Mouse (Mus musculus): Measurements from ENCODE around the gene Gnao1. TPM values are rescaled to one million over a fixed set of nuclear protein-coding genes. Genes with fewer than 3 reads are reported as not detected.

Gene Gnao1
- polyA plus RNA-seq, 1 experiment from 2014 or later: 7.2 TPM

DNA sequence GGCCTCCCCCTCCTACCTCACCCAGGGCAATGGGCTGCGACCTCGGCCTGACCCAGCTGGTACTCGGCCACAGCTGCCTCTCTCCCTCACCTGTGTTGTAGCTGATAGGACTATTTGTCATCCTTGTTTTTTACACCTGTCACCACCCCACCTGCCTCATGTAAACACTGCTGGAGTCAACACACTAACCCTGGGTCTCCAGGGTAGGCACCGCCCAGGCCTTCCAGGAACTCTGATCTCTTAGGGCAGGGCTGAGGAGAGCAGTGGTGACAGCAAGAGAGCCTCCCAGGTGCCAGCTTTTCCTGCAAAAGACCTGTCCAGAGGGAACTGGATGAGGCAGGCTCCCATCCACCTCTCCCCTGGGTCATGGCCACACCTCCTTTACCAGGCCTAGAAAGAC, 119.5 kb downstream of the Gnao1 start:
- Histone ChIP-seq H3K4me1 (replicated peaks; ENCODE audit: control insufficient read depth, insufficient read depth) (no peaks in the 10 kb centered on the region), H3K4me2 (replicated peaks; ENCODE audit: low read depth) (no peak overlapping the region), H3K9ac (ENCODE audit: low read length) (no peak overlapping the region), H3K36me3 (ENCODE audit: control insufficient read depth, insufficient read depth, low read length) (no peaks in the 10 kb centered on the region), H3K4me3 (ENCODE audit: low read depth, low read length) (no peak overlapping the region), H3K27me3 (ENCODE audit: control insufficient read depth, insufficient read depth, low read length) (no peaks in the 10 kb centered on the region), H3K27ac (replicated peaks) (peak overlapping the region; percentile 30; the same call in 1 of the 2 replicates), H3K9me3 (ENCODE audit: control insufficient read depth, low read length) (no peaks in the 10 kb centered on the region)
- 56% methylated on average over 4 of the region's 4 CpGs for WGBS
- peak; percentile 95 for ATAC-seq (ENCODE audit: low FRiP score, low TSS enrichment)
- DNase-seq (ENCODE audit: low spot score): peak; percentile 71
- TF ChIP-seq CTCF (IDR thresholded peaks at IDR 0.05; ENCODE audit: low read depth) (no peak), EP300 (optimal IDR thresholded peaks at IDR 0.05) (no peak)

DNA sequence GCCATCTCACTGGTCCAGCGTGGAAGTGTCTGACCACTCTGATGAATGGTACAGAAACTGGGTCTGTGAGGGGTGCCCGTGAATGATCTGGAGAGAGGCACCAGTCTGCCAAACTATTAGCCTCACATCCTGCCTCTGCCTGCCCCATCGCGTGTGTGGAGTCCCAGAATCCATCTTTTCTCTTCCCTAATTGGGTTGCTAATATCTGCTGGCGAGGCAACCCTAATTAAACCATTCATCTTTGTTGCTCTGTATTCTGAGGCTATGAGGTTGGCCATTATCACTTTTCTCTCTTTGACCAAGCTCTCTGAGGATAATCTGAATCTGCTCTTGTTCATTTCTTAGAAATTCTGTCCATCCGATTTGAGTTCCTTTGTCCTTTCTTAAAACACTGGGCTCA, 121.6 kb downstream of the Gnao1 start:
- no peak overlapping the region for H3K9ac ChIP-seq (ENCODE audit: low read length)
- DNase-seq (ENCODE audit: low spot score) (no peak), ATAC-seq (ENCODE audit: low FRiP score, low TSS enrichment) (no peak)
- H3K27me3 ChIP-seq (ENCODE audit: control insufficient read depth, insufficient read depth, low read length): no peaks in the 10 kb centered on the region
- H3K36me3 ChIP-seq (ENCODE audit: control insufficient read depth, insufficient read depth, low read length): no peaks in the 10 kb centered on the region
- 90% methylated on average over 6 of the region's 6 CpGs for WGBS
- no peak overlapping the region for H3K4me3 ChIP-seq (ENCODE audit: low read depth, low read length)
- H3K4me1 ChIP-seq (replicated peaks; ENCODE audit: control insufficient read depth, insufficient read depth): no peaks in the 10 kb centered on the region
- no peak overlapping the region for H3K4me2 ChIP-seq (replicated peaks; ENCODE audit: low read depth)
- no peaks in the 10 kb centered on the region for H3K9me3 ChIP-seq (ENCODE audit: control insufficient read depth, low read length)
- TF ChIP-seq CTCF (IDR thresholded peaks at IDR 0.05; ENCODE audit: low read depth) (no peak), EP300 (optimal IDR thresholded peaks at IDR 0.05) (no peak)
- no peak overlapping the region for H3K27ac ChIP-seq (replicated peaks)

DNA sequence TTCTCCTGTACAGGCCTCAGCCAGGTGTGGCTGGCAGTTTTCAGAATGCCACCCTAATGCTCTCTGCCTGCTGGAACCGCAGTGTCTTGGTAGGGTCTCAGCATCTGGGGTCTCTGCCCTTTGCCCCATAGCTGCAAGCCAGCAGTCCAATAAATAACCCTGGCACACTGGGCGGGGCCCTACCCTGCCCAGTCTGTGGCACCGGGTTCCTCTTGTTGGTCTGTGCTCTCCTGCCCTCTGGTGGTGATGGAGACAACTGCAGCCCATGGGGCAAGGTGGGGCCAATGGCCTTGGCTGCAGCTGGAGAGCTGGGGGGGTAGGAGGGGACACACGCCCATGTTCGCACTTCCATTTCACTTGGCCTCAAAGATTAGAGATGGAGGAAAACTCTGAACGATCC, 123.1 kb downstream of the Gnao1 start:
- 26% methylated on average over 6 of the region's 6 CpGs for WGBS
- peak; percentile 40 for ATAC-seq (ENCODE audit: low FRiP score, low TSS enrichment)
- TF ChIP-seq CTCF (IDR thresholded peaks at IDR 0.05; ENCODE audit: low read depth) (peak; percentile 98), EP300 (optimal IDR thresholded peaks at IDR 0.05) (no peak)

DNA sequence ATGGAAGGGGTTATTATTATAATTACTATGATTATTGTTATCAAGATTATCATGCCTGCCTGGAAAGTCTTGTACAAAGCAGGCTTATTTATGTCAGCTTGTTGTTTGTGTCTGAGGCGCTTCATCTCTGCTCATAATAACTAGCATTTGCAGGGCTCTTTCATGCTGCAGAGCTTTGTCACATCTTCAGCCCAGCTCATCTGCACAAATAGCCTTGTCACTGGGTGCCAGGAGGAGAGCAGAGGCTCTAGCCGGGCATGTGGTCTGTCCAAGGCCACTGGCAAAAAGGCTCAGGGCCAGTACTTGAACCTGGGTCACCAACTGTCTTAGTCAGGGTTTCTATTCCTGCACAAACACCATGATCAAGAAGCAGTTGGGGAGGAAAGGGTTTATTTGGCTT, 123.5 kb downstream of the Gnao1 start:
- Histone ChIP-seq H3K27ac (replicated peaks) (no peak overlapping the region), H3K9ac (ENCODE audit: low read length) (no peak overlapping the region), H3K4me1 (replicated peaks; ENCODE audit: control insufficient read depth, insufficient read depth) (no peaks in the 10 kb centered on the region), H3K9me3 (ENCODE audit: control insufficient read depth, low read length) (no peaks in the 10 kb centered on the region), H3K27me3 (ENCODE audit: control insufficient read depth, insufficient read depth, low read length) (no peaks in the 10 kb centered on the region), H3K4me3 (ENCODE audit: low read depth, low read length) (no peak overlapping the region), H3K36me3 (ENCODE audit: control insufficient read depth, insufficient read depth, low read length) (no peaks in the 10 kb centered on the region), H3K4me2 (replicated peaks; ENCODE audit: low read depth) (no peak overlapping the region)
- ATAC-seq (ENCODE audit: low FRiP score, low TSS enrichment) (no peak), DNase-seq (ENCODE audit: low spot score) (no peak)
- 78% methylated on average over 2 of the region's 2 CpGs for WGBS
- TF ChIP-seq CTCF (IDR thresholded peaks at IDR 0.05; ENCODE audit: low read depth) (no peak), EP300 (optimal IDR thresholded peaks at IDR 0.05) (no peak)

More for the DNA sequence above, 123.1 kb downstream of the Gnao1 start:
- peak; percentile 85 for DNase-seq (ENCODE audit: low spot score)
- no peak overlapping the region for H3K4me2 ChIP-seq (replicated peaks; ENCODE audit: low read depth)
- H3K4me3 ChIP-seq (ENCODE audit: low read depth, low read length): no peak overlapping the region
- H3K9ac ChIP-seq (ENCODE audit: low read length): no peak overlapping the region
- no peaks in the 10 kb centered on the region for H3K4me1 ChIP-seq (replicated peaks; ENCODE audit: control insufficient read depth, insufficient read depth)
- no peak overlapping the region for H3K27ac ChIP-seq (replicated peaks)
- no peaks in the 10 kb centered on the region for H3K27me3 ChIP-seq (ENCODE audit: control insufficient read depth, insufficient read depth, low read length)
- H3K9me3 ChIP-seq (ENCODE audit: control insufficient read depth, low read length): no peaks in the 10 kb centered on the region
- H3K36me3 ChIP-seq (ENCODE audit: control insufficient read depth, insufficient read depth, low read length): no peaks in the 10 kb centered on the region

DNA sequence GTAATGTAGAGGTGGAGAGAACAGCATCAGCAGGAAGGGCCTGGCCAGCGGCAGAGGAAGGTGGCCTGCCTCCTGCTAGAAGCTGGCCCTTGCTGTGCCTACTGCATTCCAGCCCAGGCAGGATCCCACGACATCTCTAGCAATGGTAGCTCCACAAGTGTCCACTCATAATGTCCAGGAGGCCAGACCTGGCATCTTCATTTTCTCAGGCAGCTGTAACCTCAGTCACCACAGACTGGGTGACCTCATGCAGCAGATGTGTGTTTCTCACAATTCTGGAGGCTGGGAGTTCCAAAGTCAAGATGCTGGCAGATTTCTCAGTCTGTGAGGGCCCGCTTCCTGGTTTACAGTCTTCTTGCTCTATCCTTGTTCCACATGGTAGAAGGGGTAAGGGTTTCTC, 128.4 kb downstream of the Gnao1 start:
- Histone ChIP-seq H3K9me3 (ENCODE audit: control insufficient read depth, low read length) (no peaks in the 10 kb centered on the region), H3K4me2 (replicated peaks; ENCODE audit: low read depth) (no peak overlapping the region), H3K4me1 (replicated peaks; ENCODE audit: control insufficient read depth, insufficient read depth) (no peaks in the 10 kb centered on the region), H3K9ac (ENCODE audit: low read length) (no peak overlapping the region), H3K27me3 (ENCODE audit: control insufficient read depth, insufficient read depth, low read length) (no peaks in the 10 kb centered on the region), H3K36me3 (ENCODE audit: control insufficient read depth, insufficient read depth, low read length) (no peaks in the 10 kb centered on the region), H3K27ac (replicated peaks) (no peak overlapping the region), H3K4me3 (ENCODE audit: low read depth, low read length) (no peak overlapping the region)
- TF ChIP-seq EP300 (optimal IDR thresholded peaks at IDR 0.05) (no peak), CTCF (IDR thresholded peaks at IDR 0.05; ENCODE audit: low read depth) (no peak)
- 86% methylated on average over 3 of the region's 3 CpGs for WGBS
- DNase-seq (ENCODE audit: low spot score): no peak
- no peak for ATAC-seq (ENCODE audit: low FRiP score, low TSS enrichment)

DNA sequence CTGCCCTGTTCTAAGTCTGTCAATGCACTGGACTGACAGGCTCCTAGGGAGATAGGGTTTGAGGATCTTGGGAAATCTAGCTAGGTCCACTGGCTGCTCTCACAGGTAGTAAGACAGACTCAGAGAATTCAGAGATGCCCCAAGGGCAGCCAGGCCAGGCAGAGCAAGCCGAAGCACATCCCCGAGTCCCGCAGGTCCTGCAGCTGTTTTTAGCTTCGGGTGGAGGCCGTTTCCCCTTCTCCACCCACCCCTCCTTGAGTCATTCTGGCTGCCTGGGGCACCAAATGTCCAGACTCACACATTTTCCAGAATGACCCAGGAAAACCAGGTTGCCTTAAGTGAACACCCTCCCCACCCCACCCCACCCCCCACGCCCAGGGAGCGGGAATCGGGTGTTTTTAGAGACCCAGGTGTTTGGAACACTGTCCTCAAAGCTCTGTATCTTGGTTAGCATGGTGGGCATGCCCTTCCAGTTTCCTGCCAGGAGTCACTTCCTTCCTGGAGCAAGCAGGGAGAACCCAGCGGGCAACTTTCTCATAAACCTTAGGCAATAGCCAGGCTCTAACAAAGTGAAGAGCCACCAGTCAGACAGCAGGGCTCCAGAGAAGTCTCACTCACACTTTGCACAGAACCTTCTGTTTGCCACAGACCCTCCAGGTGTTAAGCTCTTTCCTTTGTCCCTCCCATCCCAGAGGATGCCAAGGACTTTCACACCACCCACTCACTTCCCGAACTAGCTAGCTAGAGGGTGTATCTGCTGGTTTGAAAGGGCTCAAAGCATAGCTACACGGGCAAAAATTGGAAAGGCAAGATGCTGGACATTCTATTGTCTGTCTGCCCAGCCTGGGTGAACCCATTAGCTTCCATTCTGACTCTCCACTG, 131.0 kb downstream of the Gnao1 start:
- TF ChIP-seq CTCF (IDR thresholded peaks at IDR 0.05; ENCODE audit: low read depth) (no peak), EP300 (optimal IDR thresholded peaks at IDR 0.05) (no peak)
- Histone ChIP-seq H3K4me3 (ENCODE audit: low read depth, low read length) (no peak overlapping the region), H3K9me3 (ENCODE audit: control insufficient read depth, low read length) (no peaks in the 10 kb centered on the region), H3K4me1 (replicated peaks; ENCODE audit: control insufficient read depth, insufficient read depth) (no peaks in the 10 kb centered on the region), H3K27ac (replicated peaks) (no peak overlapping the region), H3K36me3 (ENCODE audit: control insufficient read depth, insufficient read depth, low read length) (no peaks in the 10 kb centered on the region), H3K4me2 (replicated peaks; ENCODE audit: low read depth) (no peak overlapping the region), H3K9ac (ENCODE audit: low read length) (no peak overlapping the region), H3K27me3 (ENCODE audit: control insufficient read depth, insufficient read depth, low read length) (no peaks in the 10 kb centered on the region)
- no peak for DNase-seq (ENCODE audit: low spot score)
- no peak for ATAC-seq (ENCODE audit: low FRiP score, low TSS enrichment)
- WGBS: 64% methylated on average over 11 of the region's 11 CpGs

Measured in stomach, postnatal 0 days (tissue).